Mouse (Mus musculus): Measurements from ENCODE around the gene Gm6890. TPM values are rescaled to one million over a fixed set of nuclear protein-coding genes. Genes with fewer than 3 reads are reported as not detected.

Gm6890 gene
- not detected for polyA plus RNA-seq (2014; fragmentation: Illumina TruSeq; extraction: RNeasy Lipid Tissue Mini Kit (QIAGEN cat#74804); ENCODE audit: low read depth, low replicate concordance)

GRCm38 (mm10) chrX:74740627-74741026 is at the start of gene Gm6890:
Gene Gm6890, plus strand, starts transcription at chrX:74740927.

Other genes with a start within 250 kb of the Gm6890 start
- not detected for gene Olfr1326-ps1, start 166.0 kb upstream of the Gm6890 start, polyA plus RNA-seq (2014; fragmentation: Illumina TruSeq; extraction: RNeasy Lipid Tissue Mini Kit (QIAGEN cat#74804); ENCODE audit: low read depth, low replicate concordance)
- not detected for gene Olfr1325, start 148.2 kb upstream of the Gm6890 start, polyA plus RNA-seq (2014; fragmentation: Illumina TruSeq; extraction: RNeasy Lipid Tissue Mini Kit (QIAGEN cat#74804); ENCODE audit: low read depth, low replicate concordance)
- 0.57 TPM for gene Gm5640, start 95.3 kb upstream of the Gm6890 start, polyA plus RNA-seq (2014; fragmentation: Illumina TruSeq; extraction: RNeasy Lipid Tissue Mini Kit (QIAGEN cat#74804); ENCODE audit: low read depth, low replicate concordance)
- 0.46 TPM for gene Gm5936, start 96.3 kb downstream of the Gm6890 start, polyA plus RNA-seq (2014; fragmentation: Illumina TruSeq; extraction: RNeasy Lipid Tissue Mini Kit (QIAGEN cat#74804); ENCODE audit: low read depth, low replicate concordance)